Mouse (Mus musculus) liver, adult 2 months (tissue): Measurements from ENCODE around the gene Lcorl.

Experiments used
- CTCF ChIP-seq: fragments of 200-500 bp; IDR thresholded peaks from 2 replicates; pipeline ENCODE4 v1.5.1; 2011; ENCODE audit warnings: low read depth, low read length, control low read depth
- POLR2A ChIP-seq: fragments of 200-500 bp; IDR thresholded peaks from 2 replicates; pipeline ENCODE4 v1.6.1; 2011; ENCODE audit warnings: low read length, control low read depth; ENCODE audit not compliant: insufficient read depth; ENCODE audit errors: extremely low read depth

DNA sequence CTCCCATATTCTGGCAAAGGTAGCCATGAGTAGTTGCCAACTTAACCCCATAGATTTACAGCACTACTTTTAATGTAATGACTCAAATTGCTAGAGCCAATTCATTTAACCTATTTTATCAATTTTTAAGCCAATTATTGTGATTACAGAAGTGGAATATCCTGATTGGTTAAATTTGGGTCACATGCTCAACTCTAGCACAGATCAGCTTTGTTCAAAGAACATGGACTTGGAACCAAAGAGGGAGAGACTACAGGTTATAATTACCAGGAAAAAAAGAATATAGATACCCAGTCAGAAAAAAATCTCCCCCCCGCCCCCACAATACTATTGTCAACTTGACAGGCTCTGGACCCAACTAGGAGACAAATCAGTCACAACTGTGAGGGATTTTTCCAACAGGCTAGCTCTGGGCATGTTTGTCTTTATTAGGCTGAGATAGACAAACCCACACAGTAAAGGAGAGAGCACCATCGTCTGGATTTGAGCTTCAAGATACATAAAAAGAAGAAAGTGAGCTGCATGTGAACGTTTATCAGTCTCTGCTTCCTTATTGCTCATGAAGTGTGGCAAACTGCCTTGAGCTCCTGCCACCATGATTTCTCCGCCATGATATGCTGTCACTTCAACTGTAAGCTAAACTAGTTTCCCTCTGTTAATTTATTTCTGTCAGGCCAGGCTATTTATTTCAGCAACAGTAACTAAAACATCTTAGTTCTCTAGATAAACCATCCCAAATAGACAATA is 17.0 kb upstream of the Lcorl start:
- TF ChIP-seq CTCF (no peak), POLR2A (no peak)
